Mouse (Mus musculus): ENCODE results near the gene Gm20695. TPM values are rescaled to one million over a fixed set of nuclear protein-coding genes. Genes with fewer than 3 reads are reported as not detected.

Gene Gm20695
- polyA plus RNA-seq, 1 experiment from 2014 or later, result 2.7 TPM

DNA sequence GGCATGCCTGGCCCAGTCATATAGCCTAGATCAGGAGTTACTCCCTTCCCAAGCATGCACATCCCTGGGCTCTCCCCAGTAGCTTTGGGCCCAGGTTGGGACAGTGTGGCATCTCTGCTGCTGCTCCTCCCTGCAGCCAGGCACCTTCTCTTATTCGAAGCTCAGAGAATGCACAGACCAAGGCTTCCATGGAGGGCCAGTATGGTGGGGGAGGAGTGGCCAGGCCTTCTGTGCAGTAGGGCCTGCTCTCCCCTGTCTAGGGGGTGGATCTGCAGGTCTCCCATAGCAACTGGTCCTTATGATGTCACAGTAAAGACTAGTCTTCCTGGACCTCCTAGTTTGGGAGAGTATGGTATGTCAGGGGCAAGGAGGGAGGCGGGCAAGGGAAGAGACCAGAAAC, 23.0 kb downstream of the Gm20695 start:
- H3K27ac ChIP-seq, result no peak overlapping the region
- no peak overlapping the region for H3K9ac ChIP-seq
- H3K27me3 ChIP-seq, result no peaks in the 10 kb centered on the region
- peaks cover 44% of the 10 kb centered on the region for H3K36me3 ChIP-seq
- WGBS, result 74% methylated on average over 2 of the region's 2 CpGs
- H3K9me3 ChIP-seq, result no peaks in the 10 kb centered on the region
- no peak overlapping the region for H3K4me3 ChIP-seq
- no peak overlapping the region for H3K4me2 ChIP-seq
- H3K4me1 ChIP-seq, result peaks cover 9% of the 10 kb centered on the region
- ATAC-seq (ENCODE audit: insufficient number of reproducible peaks, low FRiP score, low TSS enrichment, low read depth), result no peak

DNA sequence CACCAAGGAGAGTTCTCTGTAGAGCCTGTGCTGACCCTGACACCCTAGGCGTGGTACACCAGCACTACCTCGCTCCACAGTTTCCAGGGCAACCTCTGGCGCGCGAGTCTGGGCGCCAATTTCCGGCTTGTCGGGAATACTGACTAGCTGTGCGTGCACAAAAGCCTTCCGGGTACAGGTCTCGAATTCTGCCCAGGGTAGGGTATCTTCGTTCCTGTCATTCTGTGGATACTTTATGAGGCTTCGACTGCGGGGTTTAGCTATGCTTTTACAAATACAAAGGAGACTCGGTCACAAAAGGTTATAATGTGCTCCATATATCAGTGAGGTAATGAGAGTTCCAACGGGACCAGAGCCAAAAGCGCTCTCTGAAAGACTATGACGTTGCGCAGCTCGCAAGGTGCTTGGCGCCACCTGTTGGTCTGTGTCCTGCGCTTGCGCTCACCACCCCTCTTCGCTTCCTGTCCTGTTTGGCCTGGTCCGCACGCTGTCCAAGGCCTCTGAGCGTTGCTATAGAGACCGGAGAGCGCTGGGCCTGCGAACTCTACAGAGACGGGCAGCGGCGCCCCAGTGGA, 24.2 kb downstream of the Gm20695 start, which contains the start of the genes 1700037C18Rik and Cluap1:
TSS of gene 1700037C18Rik (minus strand) at position 153 of the 575 bp plus-strand sequence.
TSS of gene Cluap1 (plus strand) at position 265 of the 575 bp plus-strand sequence.
- Histone ChIP-seq H3K27ac (peak within 1 kb of the TSS; percentile 79), H3K36me3 (peaks cover 44% of the 10 kb centered on the region), H3K9me3 (no peaks in the 10 kb centered on the region), H3K27me3 (no peaks in the 10 kb centered on the region), H3K4me1 (peaks cover 9% of the 10 kb centered on the region), H3K4me3 (peak within 1 kb of the TSS; percentile 68), H3K4me2 (peak within 1 kb of the TSS; percentile 77), H3K9ac (peak within 1 kb of the TSS; percentile 78)
- WGBS, result under 1% methylated on average over 33 of the region's 33 CpGs
- ATAC-seq (ENCODE audit: insufficient number of reproducible peaks, low FRiP score, low TSS enrichment, low read depth), result peak; percentile 92

DNA sequence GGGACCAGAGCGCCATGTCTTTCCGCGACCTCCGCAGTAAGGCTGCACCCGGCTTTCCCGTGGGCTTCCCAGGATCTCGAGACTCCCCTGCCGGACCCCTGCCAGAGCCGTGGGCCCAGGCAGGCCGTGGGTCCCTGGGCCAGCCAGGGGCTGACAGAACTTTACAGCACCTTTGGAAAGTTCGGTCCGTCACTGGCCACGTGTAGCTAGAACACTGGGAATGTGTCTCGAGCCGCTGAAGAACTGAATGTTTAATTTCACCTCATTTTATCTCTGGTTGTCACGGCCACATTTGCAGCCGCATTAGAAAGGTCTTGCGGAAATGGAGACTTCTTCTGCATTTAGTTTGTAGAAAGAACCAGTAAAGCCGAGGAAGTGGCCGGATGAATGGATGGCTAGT, 24.7 kb downstream of the Gm20695 start:
- ATAC-seq (ENCODE audit: insufficient number of reproducible peaks, low FRiP score, low TSS enrichment, low read depth), result no peak; the same call in 1 of the 2 replicates
- 6% methylated on average over 20 of the region's 20 CpGs for WGBS
- Histone ChIP-seq H3K27me3 (no peaks in the 10 kb centered on the region), H3K27ac (peak overlapping the region; percentile 79), H3K9me3 (no peaks in the 10 kb centered on the region), H3K4me1 (peaks cover 9% of the 10 kb centered on the region), H3K4me3 (peak overlapping the region; percentile 68), H3K36me3 (peaks cover 44% of the 10 kb centered on the region), H3K9ac (peak overlapping the region; percentile 78), H3K4me2 (peak overlapping the region; percentile 77)

DNA sequence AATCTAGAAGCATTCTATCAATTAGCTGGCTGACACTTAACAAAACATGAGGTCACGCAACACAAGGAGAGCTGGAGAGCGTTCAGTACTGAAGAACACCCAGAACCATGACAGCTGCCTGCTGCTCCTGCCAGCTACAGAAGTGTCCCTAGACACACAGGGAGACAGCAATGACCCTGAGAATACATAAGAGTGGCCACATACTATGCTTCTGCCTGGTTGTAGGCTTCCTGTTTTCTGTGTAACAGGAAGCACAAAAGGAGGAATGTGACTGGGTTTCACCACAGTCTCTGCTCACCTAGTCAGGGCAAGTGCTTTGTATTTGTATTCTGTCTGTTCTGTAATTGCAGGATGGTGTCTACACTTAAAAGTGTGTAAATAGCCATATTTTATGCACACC, 36.3 kb downstream of the Gm20695 start:
- H3K36me3 ChIP-seq, result peaks cover 55% of the 10 kb centered on the region
- H3K9ac ChIP-seq, result no peak overlapping the region
- H3K9me3 ChIP-seq, result no peaks in the 10 kb centered on the region
- no peaks in the 10 kb centered on the region for H3K27me3 ChIP-seq
- no peak overlapping the region for H3K4me2 ChIP-seq
- H3K4me3 ChIP-seq, result no peak overlapping the region
- no peak for ATAC-seq (ENCODE audit: insufficient number of reproducible peaks, low FRiP score, low TSS enrichment, low read depth)
- 94% methylated on average over 2 of the region's 2 CpGs for WGBS
- H3K27ac ChIP-seq, result no peak overlapping the region
- H3K4me1 ChIP-seq, result 0 out of 2 replicates have a peak, but pooled peaks cover 4% of the 10 kb centered on the region

DNA sequence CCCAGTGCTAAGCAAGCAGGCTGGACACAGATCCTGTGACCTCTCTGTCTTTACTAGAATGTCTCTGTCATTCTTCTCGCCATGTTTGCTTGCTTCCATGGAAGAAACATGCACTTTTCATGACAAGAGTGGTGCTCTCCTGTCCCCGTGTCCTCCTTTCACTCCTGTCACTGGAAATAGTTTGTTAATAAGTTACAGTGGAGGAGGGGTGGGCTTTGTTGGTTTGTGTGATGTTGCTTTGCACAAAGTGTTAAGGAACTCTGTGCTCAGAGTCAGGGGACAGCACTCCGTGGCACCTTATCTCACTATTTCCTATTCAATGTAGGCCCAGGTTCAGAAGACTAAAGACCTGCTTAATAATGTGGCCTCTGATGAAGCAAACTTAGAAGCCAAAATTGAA, 39.1 kb downstream of the Gm20695 start:
- Histone ChIP-seq H3K4me2 (no peak overlapping the region), H3K4me1 (0 out of 2 replicates have a peak, but pooled peaks cover 4% of the 10 kb centered on the region), H3K9me3 (no peaks in the 10 kb centered on the region), H3K27me3 (no peaks in the 10 kb centered on the region), H3K9ac (no peak overlapping the region), H3K4me3 (no peak overlapping the region), H3K36me3 (peaks cover 54% of the 10 kb centered on the region), H3K27ac (peak overlapping the region; percentile 80)
- WGBS, result 77% methylated on average over 3 of the region's 3 CpGs
- no peak for ATAC-seq (ENCODE audit: insufficient number of reproducible peaks, low FRiP score, low TSS enrichment, low read depth)

DNA sequence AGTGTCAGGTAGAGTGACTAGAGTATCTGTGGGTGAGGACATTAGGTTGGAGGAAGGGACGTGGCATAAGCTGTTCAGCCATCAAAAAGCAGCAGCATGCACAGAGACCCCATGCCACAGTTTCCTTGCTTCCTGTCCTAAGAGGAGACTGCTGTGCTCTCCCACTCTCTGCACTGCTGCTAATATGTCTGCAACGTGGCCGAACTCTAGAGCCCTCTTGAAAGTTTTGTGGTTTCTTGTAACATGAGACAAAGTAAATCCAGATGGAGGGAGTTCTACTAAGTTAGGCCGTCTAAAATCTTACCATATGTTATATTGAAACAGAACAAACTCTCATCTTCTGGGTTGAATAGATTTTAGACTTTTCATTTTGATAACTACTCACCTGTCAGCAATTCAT, 39.5 kb downstream of the Gm20695 start:
- Histone ChIP-seq H3K27ac (peak overlapping the region; percentile 80), H3K36me3 (peaks cover 56% of the 10 kb centered on the region), H3K9ac (no peak overlapping the region), H3K4me2 (no peak overlapping the region), H3K4me3 (no peak overlapping the region), H3K27me3 (no peaks in the 10 kb centered on the region), H3K9me3 (no peaks in the 10 kb centered on the region), H3K4me1 (0 out of 2 replicates have a peak, but pooled peaks cover 4% of the 10 kb centered on the region)
- 35% methylated on average over 4 of the region's 4 CpGs for WGBS
- peak; percentile 79; the same call in 1 of the 2 replicates for ATAC-seq (ENCODE audit: insufficient number of reproducible peaks, low FRiP score, low TSS enrichment, low read depth)

DNA sequence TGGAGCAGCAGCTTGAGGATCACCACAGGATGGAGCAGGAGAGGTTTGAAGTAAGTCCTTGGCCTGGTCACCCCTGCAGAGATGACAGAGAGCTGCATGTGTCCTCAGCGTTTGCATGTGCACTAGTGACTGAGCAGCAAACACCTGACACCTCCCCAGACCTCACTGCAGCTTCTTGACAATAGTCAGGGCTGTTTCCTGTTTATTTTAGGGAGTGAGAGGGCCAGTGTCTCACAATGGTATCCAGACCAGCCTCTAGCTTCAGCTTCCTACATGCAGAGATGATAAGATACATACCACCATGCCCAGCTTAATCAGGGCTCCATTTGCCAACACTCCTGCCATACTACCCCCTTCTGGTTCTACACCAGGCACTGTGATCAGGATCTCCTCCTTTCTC, 44.1 kb downstream of the Gm20695 start:
- H3K27ac ChIP-seq, result no peak overlapping the region
- WGBS, result 81% methylated on average over 1 of the region's 1 CpGs
- 0 out of 2 replicates have a peak, but pooled peaks cover 1% of the 10 kb centered on the region for H3K4me1 ChIP-seq
- peaks cover 70% of the 10 kb centered on the region for H3K36me3 ChIP-seq
- no peaks in the 10 kb centered on the region for H3K9me3 ChIP-seq
- H3K4me2 ChIP-seq, result no peak overlapping the region
- no peak for ATAC-seq (ENCODE audit: insufficient number of reproducible peaks, low FRiP score, low TSS enrichment, low read depth)
- H3K9ac ChIP-seq, result no peak overlapping the region
- H3K27me3 ChIP-seq, result no peaks in the 10 kb centered on the region
- no peak overlapping the region for H3K4me3 ChIP-seq

DNA sequence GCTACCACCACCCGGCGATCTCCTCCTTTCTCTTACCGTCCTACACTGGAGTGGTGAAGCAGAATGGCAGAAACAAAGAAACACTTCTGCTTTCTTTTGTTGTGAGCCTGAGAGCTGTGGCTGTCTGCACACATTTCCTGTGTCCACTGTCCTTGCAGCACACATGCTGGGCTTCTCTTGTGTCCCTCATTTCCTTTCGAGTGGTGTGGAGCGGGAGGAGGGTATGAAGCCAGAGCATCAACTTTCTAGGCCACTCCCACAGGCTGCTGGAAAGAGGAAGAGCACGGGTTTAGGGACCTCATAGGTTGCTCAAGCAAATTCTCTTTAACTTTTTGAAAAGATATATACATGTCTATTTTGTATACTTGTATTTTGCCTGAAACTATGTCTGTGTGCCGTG, 44.7 kb downstream of the Gm20695 start:
- no peak overlapping the region for H3K9ac ChIP-seq
- H3K27ac ChIP-seq, result no peak overlapping the region
- no peak overlapping the region for H3K4me3 ChIP-seq
- ATAC-seq (ENCODE audit: insufficient number of reproducible peaks, low FRiP score, low TSS enrichment, low read depth), result no peak
- H3K36me3 ChIP-seq, result peaks cover 71% of the 10 kb centered on the region
- no peaks in the 10 kb centered on the region for H3K9me3 ChIP-seq
- 84% methylated on average over 7 of the region's 7 CpGs for WGBS
- no peaks in the 10 kb centered on the region for H3K27me3 ChIP-seq
- H3K4me2 ChIP-seq, result no peak overlapping the region
- no peaks in the 10 kb centered on the region for H3K4me1 ChIP-seq

DNA sequence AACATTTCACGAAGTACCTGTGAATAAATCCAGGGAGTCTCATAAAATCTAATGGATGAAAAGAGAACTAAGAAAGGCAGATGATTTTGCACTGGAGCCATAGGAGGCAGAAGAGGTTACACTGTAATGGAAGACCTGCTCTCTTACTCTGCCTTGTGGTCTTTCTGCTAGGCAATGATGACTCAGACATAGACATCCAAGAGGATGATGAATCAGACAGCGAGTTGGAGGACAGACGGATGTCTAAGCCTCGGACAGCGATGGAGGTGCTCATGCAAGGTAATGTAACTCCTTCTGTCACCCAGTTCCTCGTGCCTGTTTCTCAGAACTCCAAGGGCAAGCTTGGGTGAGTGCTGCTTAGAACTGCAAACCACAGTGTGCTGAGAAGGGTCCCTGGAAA, 49.1 kb downstream of the Gm20695 start:
- H3K4me1 ChIP-seq, result no peaks in the 10 kb centered on the region
- no peaks in the 10 kb centered on the region for H3K9me3 ChIP-seq
- H3K27me3 ChIP-seq, result no peaks in the 10 kb centered on the region
- H3K27ac ChIP-seq, result no peak overlapping the region
- H3K36me3 ChIP-seq, result peaks cover 81% of the 10 kb centered on the region
- no peak overlapping the region for H3K4me2 ChIP-seq
- no peak overlapping the region for H3K4me3 ChIP-seq
- no peak for ATAC-seq (ENCODE audit: insufficient number of reproducible peaks, low FRiP score, low TSS enrichment, low read depth)
- WGBS, result 92% methylated on average over 6 of the region's 6 CpGs
- no peak overlapping the region for H3K9ac ChIP-seq

DNA sequence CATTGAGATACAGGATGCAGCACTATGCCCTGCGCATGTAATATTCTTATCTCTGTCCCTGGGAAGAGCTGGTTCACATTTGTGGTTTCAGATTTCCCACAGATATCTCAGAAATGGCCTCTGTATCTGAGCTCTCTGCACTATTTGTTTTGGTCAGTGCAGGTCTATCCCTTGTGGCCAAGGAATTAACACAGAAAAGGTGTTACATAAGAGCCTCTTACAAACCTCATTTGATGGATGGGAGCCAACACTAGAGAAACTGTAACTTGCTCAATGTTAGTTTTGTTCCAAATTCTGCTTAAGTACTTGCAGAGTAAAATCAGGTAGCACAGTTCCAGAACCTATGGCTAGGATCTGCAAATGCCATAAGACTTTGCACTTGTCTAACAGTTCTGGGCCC, 49.6 kb downstream of the Gm20695 start:
- H3K36me3 ChIP-seq, result peaks cover 83% of the 10 kb centered on the region
- H3K27me3 ChIP-seq, result no peaks in the 10 kb centered on the region
- no peak for ATAC-seq (ENCODE audit: insufficient number of reproducible peaks, low FRiP score, low TSS enrichment, low read depth)
- H3K27ac ChIP-seq, result no peak overlapping the region
- H3K9me3 ChIP-seq, result no peaks in the 10 kb centered on the region
- H3K9ac ChIP-seq, result no peak overlapping the region
- H3K4me1 ChIP-seq, result no peaks in the 10 kb centered on the region
- 96% methylated on average over 1 of the region's 1 CpGs for WGBS
- H3K4me3 ChIP-seq, result no peak overlapping the region
- no peak overlapping the region for H3K4me2 ChIP-seq

DNA sequence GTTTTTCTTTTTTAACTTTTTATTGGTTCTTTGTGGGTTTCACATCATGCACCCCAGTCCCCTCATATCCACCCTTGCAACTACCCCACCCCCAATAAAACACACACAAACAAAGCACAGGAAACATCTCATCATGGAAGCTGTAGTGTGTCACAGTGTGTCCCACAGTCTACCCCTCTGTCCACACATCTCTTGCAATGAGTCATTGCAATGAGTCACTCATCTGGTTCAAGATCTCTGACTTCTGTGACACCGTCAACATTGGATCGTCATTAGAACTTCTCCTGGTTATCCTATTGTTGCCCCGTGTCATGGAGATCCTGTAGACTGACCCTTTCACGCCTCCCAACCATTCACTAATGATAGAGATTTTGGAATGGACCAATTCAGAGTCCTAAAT, 50.3 kb downstream of the Gm20695 start:
- Histone ChIP-seq H3K4me1 (no peaks in the 10 kb centered on the region), H3K9me3 (no peaks in the 10 kb centered on the region), H3K9ac (no peak overlapping the region), H3K27me3 (no peaks in the 10 kb centered on the region), H3K4me2 (no peak overlapping the region), H3K4me3 (no peak overlapping the region), H3K36me3 (peaks cover 81% of the 10 kb centered on the region), H3K27ac (no peak overlapping the region)
- ATAC-seq (ENCODE audit: insufficient number of reproducible peaks, low FRiP score, low TSS enrichment, low read depth), result no peak
- 84% methylated on average over 4 of the region's 4 CpGs for WGBS

DNA sequence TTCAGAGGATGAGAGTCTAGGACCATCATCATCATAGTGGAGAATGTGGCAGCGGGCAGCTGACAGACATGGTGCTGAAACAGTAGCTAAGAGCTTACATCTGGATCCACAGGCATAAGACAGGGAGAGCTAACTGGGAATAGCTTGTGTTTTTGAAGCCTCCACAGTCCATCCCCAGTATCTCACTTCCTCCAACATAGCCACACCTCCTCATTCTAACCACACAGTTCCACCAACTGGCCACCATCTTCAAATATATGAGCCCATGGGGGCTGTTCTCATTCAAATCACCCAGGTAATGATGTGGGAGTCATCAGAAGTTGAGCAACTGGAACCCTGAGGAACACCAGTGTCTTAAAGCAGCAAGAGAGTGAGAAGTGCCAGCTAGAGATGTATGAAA, 66.7 kb downstream of the Gm20695 start:
- H3K27me3 ChIP-seq, result no peaks in the 10 kb centered on the region
- H3K36me3 ChIP-seq, result no peaks in the 10 kb centered on the region
- no peak for ATAC-seq (ENCODE audit: insufficient number of reproducible peaks, low FRiP score, low TSS enrichment, low read depth)
- no peak overlapping the region for H3K27ac ChIP-seq
- H3K9me3 ChIP-seq, result no peaks in the 10 kb centered on the region
- no peak overlapping the region for H3K4me2 ChIP-seq
- no peak overlapping the region for H3K9ac ChIP-seq
- H3K4me3 ChIP-seq, result no peak overlapping the region
- 88% methylated on average over 1 of the region's 1 CpGs for WGBS
- H3K4me1 ChIP-seq, result no peaks in the 10 kb centered on the region

DNA sequence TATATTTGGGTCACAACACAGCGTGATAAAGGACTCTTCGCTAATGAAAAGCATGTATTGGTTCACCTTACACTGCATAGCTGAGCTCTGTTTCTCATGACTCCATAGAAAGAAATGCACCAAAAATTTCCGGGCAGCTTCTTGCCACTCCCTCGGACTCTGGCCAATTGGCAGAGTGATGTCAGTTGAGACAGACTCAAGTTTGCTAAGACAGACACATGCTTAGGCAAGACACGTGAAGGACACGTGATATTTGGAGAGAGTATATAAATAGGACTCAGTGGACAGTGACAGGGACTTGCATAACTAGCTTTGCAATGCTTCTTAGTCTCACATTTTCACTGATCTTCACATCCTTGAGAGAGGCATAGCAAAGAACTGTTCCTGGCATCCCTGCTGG, 71.9 kb downstream of the Gm20695 start:
- Histone ChIP-seq H3K4me3 (no peak overlapping the region), H3K36me3 (no peaks in the 10 kb centered on the region), H3K9ac (no peak overlapping the region), H3K27me3 (no peaks in the 10 kb centered on the region), H3K9me3 (no peaks in the 10 kb centered on the region), H3K27ac (no peak overlapping the region), H3K4me1 (no peaks in the 10 kb centered on the region), H3K4me2 (no peak overlapping the region)
- WGBS, result 78% methylated on average over 6 of the region's 6 CpGs
- no peak for ATAC-seq (ENCODE audit: insufficient number of reproducible peaks, low FRiP score, low TSS enrichment, low read depth)

Data from limb, embryonic 15.5 days (tissue).